Mouse (Mus musculus) MEL (cell line): ENCODE measurements around the gene Ndrg3.

ENCODE experiments used
- BHLHE40 ChIP-seq: IDR thresholded peaks from 2 replicates; pipeline ENCODE4 v1.6.1; 2012; ENCODE audit warnings: low read depth, mild to moderate bottlenecking, inconsistent platforms, low read length, improper control_type of control experiment, borderline replicate concordance
- CTCF ChIP-seq, 3 experiments: IDR thresholded peaks in 2 of 3; conservative IDR thresholded peaks in 1 of 3; 2 replicates each; pipeline ENCODE4 v1.5.1; 2011 to 2012; ENCODE audit warnings: low read length in 3 of 3, low read depth in 2 of 3, mild to moderate bottlenecking in 2 of 3, improper control_type of control experiment in 1 of 3, inconsistent platforms in 1 of 3, mixed read lengths in 1 of 3, moderate library complexity in 1 of 3; ENCODE audit not compliant: control insufficient read depth in 1 of 3, insufficient read depth in 1 of 3, poor library complexity in 1 of 3, severe bottlenecking in 1 of 3
- E2F4 ChIP-seq: IDR thresholded peaks from 2 replicates; pipeline ENCODE4 v1.6.1; 2011; ENCODE audit warnings: low read depth, low read length, improper control_type of control experiment, borderline replicate concordance
- ELF1 ChIP-seq: IDR thresholded peaks from 2 replicates; pipeline ENCODE4 v1.6.1; 2014; ENCODE audit warnings: low read depth, mild to moderate bottlenecking, inconsistent platforms, low read length, improper control_type of control experiment, moderate library complexity
- MYC ChIP-seq: IDR thresholded peaks from 2 replicates; pipeline ENCODE4 v1.6.1; 2011; ENCODE audit warnings: low read depth, mild to moderate bottlenecking, low read length, improper control_type of control experiment, moderate library complexity
- POLR2A ChIP-seq, 2 experiments: IDR thresholded peaks; 2 replicates each; pipeline ENCODE4 v1.6.1; 2011 to 2012; ENCODE audit warnings: low read length in 2 of 2, mild to moderate bottlenecking in 2 of 2, control low read depth in 1 of 2, improper control_type of control experiment in 1 of 2, low read depth in 1 of 2, moderate library complexity in 1 of 2; ENCODE audit not compliant: control insufficient read depth in 1 of 2, insufficient read depth in 1 of 2, poor library complexity in 1 of 2
- POLR2AphosphoS5 ChIP-seq: IDR thresholded peaks from 2 replicates; pipeline ENCODE4 v1.6.1; 2012; ENCODE audit warnings: low read depth, borderline replicate concordance, mild to moderate bottlenecking, inconsistent platforms, low read length, moderate library complexity, mixed read lengths
- RCOR1 ChIP-seq: IDR thresholded peaks from 2 replicates; pipeline ENCODE4 v1.6.1; 2012; ENCODE audit warnings: low read depth, mild to moderate bottlenecking, inconsistent platforms, low read length, improper control_type of control experiment
- TCF12 ChIP-seq: IDR thresholded peaks from 2 replicates; pipeline ENCODE4 v1.6.1; 2014; ENCODE audit warnings: low read depth, mild to moderate bottlenecking, inconsistent platforms, low read length, improper control_type of control experiment, moderate library complexity
- UBTF ChIP-seq: IDR thresholded peaks from 2 replicates; pipeline ENCODE4 v1.6.1; 2012; ENCODE audit warnings: low read depth, mild to moderate bottlenecking, inconsistent platforms, low read length, improper control_type of control experiment, moderate library complexity, borderline replicate concordance; ENCODE audit not compliant: insufficient read depth
- USF1 ChIP-seq: IDR thresholded peaks from 2 replicates; pipeline ENCODE4 v1.6.1; 2014; ENCODE audit warnings: low read depth, mild to moderate bottlenecking, inconsistent platforms, low read length, improper control_type of control experiment, moderate library complexity

DNA sequence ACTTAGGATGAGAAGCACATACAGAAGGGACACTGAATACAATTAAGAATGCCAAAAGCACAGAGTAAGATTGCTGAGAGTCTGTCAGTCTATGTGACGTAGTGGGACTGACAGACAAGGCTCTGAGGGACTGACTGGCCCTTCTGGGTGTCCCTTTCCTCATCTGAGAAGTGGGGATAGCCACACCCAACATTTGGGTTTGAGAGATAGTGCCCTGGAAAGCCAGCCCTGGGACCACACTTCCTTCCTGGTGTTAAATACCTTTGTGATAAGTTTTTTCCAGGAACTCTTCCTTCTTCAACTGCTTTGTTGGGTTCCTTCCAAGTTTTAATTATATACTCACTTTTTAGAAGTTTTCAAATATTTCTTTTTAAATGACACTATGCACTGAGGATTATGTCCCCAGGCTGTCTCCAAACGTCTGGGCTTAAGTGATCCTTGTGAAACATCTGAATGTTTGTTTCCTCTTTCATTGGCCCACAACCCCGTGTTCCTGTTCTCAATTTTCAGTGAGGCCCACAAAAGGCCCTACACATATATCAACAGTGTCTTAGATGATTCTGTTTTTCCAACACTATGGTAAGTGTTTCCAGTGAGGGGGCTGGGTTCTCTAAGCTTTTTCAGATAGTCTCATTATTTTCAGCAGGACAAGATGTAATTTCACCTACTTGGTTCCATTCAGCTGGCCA lies 67.5 kb downstream of the Ndrg3 start:
- no peak for TF ChIP-seq E2F4
- TF ChIP-seq MYC: no peak
- no peak for TF ChIP-seq CTCF (IDR thresholded peaks at IDR 0.05 in 2 of 3, conservative IDR thresholded peaks at IDR 0.05 in 1 of 3; ENCODE audit: control insufficient read depth in 1 of 3, insufficient read depth in 1 of 3, low read depth in 2 of 3, low read length in 3 of 3, poor library complexity in 1 of 3, severe bottlenecking in 1 of 3)
- no peak for TF ChIP-seq UBTF
- TF ChIP-seq BHLHE40: no peak
- TF ChIP-seq RCOR1: peak; percentile 80
- peak; percentile 84 for TF ChIP-seq TCF12
- no peak for TF ChIP-seq POLR2A (IDR thresholded peaks at IDR 0.05; ENCODE audit: control insufficient read depth in 1 of 2, insufficient read depth in 1 of 2, low read depth in 1 of 2, low read length in 2 of 2, poor library complexity in 1 of 2)
- TF ChIP-seq ELF1: no peak
- TF ChIP-seq USF1: no peak
- TF ChIP-seq POLR2AphosphoS5: no peak
